Mouse (Mus musculus): ENCODE data around the gene Slitrk4. TPM values are rescaled to one million over a fixed set of nuclear protein-coding genes. Genes with fewer than 3 reads are reported as not detected.

Slitrk4 gene
- polyA plus RNA-seq, 1 experiment from 2014 or later, result 3.5 TPM

Other genes with a start within 250 kb of the Slitrk4 start
- not detected in 2 replicates for gene Gm6760, start 124.8 kb downstream of the Slitrk4 start, polyA plus RNA-seq (2014; fragmentation: Nextera tagmentation; extraction: Ambion mirVana)
- not detected in 2 replicates for gene 3830417A13Rik, start 103.4 kb downstream of the Slitrk4 start, polyA plus RNA-seq (2014; fragmentation: Nextera tagmentation; extraction: Ambion mirVana)